Mouse (Mus musculus) forelimb bud, embryonic 11.5 days (tissue): ENCODE results near the gene Macrod1.

Experiments
- DNase-seq: peaks from one replicate; pipeline ENCODE4 v3.0.0-alpha.2; 2012; ENCODE audit warnings: low read depth, low spot score

The Macrod1 gene

DNA sequence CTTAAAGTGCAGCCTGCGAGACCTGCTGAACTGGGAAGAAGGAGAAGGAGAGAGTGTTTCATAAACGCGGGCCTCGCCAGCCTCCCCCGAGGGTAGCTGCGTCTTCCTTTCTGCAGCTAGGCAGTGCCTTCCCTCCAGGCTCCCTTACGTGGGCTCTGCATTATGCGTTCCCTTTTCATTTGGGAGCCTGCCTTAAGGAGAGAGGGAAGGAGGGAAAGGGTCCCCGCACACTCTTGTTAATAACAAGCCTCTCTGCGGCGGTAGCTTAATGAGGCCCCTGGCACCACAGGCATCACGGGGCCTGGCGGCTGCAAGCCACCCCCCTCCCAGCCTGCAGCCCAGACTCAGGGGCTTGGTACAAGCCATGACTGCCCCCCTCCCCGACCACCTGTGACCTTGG lies 57.0 kb downstream of the Macrod1 start:
- DNase-seq, result peak; percentile 65

- no peak for DNase-seq
Measured at GRCm38 (mm10) chr19:7116038-7116731, 59.6 kb downstream of the Macrod1 start.

DNA sequence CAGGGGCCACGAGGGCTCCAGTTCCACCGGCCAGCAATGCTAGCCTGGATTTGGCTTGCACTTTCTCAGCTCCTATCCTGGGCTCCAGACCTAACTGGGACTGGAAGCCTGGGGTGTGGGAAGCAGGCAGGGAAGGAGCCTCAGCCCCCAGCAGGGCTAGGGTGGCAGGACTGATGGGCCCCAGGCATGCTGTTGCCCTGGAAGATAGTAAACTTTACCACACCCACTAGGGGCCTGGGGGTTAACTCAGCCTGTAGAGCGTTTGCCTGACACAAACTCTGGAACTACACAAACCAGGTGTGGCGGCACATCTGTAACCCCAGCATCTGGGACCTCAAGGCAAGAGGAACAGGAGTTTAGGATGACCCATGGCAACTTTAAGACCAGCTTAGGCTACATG lies 60.5 kb downstream of the Macrod1 start:
- DNase-seq, result no peak

DNA sequence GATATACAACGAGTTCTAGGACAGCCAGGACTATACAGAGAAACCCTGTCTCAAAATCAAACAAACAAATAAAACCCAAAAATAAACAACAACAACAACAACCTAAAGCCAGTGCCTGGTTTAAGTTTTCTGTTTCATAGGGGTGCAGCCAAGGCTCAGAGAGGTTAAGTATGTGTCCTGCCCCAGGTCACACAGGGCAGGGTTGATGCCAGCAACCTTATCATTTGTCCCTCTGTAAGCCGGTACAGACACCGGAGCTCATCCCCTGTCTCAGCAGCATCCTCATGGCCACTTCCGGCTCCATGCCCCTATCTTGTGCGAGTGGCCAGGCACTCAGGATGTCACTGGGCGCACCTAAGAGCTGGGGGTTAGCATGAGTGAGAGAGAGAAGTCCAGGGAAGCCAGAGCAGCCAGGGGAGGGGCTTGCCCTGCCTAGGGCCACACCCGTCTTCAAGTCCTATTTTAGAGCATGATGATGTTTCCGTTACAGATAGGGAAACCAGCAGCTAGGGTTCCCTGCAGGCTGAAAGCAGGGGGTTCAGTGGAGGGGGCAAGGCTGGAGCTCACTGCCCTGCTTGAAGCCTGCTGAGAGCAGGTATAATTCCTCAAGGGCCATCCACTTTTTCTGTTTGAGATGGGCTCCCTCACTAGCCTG lies 61.2 kb downstream of the Macrod1 start:
- DNase-seq, result no peak

GRCm38 (mm10) chr19:7121252-7121651 lies 64.6 kb downstream of the Macrod1 start:
- no peak for DNase-seq

- no peak for DNase-seq
Measured at GRCm38 (mm10) chr19:7122277-7122676, 65.7 kb downstream of the Macrod1 start.

GRCm38 (mm10) chr19:7122698-7123306 lies 66.2 kb downstream of the Macrod1 start:
- no peak for DNase-seq

GRCm38 (mm10) chr19:7125526-7126156 lies 69.0 kb downstream of the Macrod1 start:
- DNase-seq, result no peak

DNA sequence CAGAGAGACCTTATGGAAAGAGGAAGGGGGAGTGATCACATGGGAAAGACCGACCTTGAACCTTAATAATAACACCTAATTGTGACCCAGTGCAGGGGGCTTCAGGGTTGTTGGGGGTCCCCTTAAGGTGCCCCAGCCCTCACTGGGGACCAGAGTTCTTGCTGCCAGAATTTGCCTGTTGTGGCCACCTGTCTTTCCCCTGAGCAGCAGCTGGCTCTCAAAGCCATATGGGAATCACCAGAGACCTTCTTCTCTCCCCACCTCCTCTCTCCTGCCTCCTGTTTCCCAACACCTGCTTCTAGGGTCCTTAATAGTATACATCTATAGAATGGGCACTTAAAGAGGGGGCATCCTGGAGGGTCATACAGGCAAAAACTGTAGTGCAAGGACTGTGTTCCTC lies 69.6 kb downstream of the Macrod1 start:
- no peak for DNase-seq

DNA sequence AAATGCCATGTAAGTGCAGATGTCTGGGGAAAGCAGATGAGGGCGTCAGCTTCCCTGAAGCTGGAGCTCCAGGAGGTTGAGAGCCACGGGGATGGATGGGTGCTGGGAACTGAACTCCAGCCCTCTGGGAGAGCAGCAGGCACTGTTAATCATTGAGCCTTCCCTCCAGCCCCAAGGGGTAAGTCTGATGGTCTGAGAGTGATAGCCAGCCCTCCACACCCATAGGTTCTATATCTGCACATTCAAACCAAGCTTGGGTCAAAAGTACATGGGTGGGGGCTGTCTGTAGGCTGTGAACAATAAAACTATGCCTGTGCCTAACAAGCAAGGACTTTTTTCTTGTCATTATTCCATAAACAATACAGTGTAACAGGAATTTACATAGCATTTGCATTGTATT lies 70.3 kb downstream of the Macrod1 start:
- DNase-seq, result no peak

DNA sequence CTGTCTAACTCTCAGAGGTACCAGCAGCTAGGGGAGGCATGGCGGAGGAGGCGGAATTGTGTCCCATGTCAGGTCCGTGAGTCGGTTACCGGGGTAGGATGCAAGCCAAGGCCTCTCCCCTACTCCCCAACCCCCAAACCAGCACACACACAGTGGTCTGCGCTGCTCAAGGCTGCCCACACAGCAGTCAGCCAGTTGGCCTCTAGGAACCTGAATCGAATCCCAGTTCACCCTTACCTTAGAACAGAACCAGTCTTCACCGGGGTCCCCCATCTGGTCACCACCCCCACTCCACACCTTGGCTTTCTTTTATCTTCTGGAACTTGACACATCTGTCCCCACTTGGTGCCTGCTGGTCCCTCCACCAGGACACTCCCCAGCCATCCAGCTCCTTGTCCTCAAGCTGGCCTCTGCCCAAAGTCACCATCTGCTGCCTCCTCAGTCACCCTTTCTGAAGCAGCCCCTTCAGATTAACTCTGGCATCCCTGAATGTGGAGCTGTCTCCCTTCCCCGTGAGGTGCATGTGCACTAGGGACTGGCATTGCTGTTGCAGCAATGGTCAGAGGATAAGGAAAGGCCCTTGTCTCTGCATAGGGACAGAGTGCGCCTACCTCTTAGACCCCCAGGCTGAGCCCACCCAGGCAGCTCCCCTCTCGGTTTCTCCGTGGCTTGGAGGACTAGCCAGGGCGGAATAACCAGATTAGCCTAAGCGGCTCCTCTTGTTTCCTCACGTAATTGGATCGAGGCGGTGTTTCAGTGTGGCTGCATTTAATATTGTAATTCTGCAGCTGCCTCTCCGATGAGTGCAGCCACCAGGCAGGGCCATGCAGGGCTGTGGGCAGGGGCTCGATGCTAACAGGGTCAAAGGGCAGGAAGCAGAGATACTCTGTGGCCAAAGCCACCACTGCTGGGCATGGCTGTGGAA lies 72.2 kb downstream of the Macrod1 start:
- no peak for DNase-seq

- no peak for DNase-seq
Measured at GRCm38 (mm10) chr19:7130317-7130716, 73.7 kb downstream of the Macrod1 start.

GRCm38 (mm10) chr19:7133436-7133835 lies 76.8 kb downstream of the Macrod1 start:
- no peak for DNase-seq

GRCm38 (mm10) chr19:7134631-7135091 lies 78.1 kb downstream of the Macrod1 start:
- DNase-seq, result no peak

GRCm38 (mm10) chr19:7135525-7135924 lies 78.9 kb downstream of the Macrod1 start:
- no peak for DNase-seq

- no peak for DNase-seq
Measured at GRCm38 (mm10) chr19:7136016-7136415, 79.4 kb downstream of the Macrod1 start.

GRCm38 (mm10) chr19:7136714-7137498 lies 80.3 kb downstream of the Macrod1 start:
- DNase-seq, result no peak

GRCm38 (mm10) chr19:7138327-7138726 lies 81.7 kb downstream of the Macrod1 start:
- DNase-seq, result peak; percentile 59

DNA sequence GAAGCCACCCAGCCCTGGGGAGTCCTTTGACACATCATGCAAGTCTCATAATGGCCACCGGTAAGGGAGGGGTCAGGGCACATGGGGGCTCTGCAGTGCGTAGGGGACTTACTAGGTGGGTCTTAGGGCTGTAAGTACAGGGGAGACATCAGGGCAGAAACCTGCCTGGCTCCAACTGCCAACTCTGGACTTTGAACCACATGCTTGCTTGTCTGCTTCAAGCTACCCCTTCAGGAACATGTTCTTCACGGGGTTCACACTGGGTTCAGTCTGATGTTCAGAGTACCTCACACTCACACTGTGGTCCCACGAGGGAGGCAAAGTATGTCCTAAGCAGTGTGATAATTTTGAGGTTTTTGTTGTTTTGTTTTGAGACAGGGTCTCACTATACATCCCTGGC lies 82.7 kb downstream of the Macrod1 start:
- no peak for DNase-seq

- no peak for DNase-seq
Measured at GRCm38 (mm10) chr19:7140373-7140772, 83.8 kb downstream of the Macrod1 start.
